Mouse (Mus musculus) hematopoietic stem cell, adult 5-6 weeks (primary cell): ENCODE data around the gene Gm14819. TPM values are rescaled to one million over a fixed set of nuclear protein-coding genes. Genes with fewer than 3 reads are reported as not detected.
"Not testable (repeated sequence)": the region's sequence is repeated elsewhere in the genome, so short reads cannot be mapped to it uniquely, and the experiment has no call there.

Source experiments
- ATAC-seq, 2 experiments: fragments of 125-278 bp in 1 of 2; replicated peaks in 1 of 2; 2 replicates each; pipeline ENCODE4 v1.8.0; 2016 to 2017; ENCODE audit warnings: inconsistent platforms in 2 of 2, mild to moderate bottlenecking in 2 of 2, moderate number of reproducible peaks in 2 of 2, low read depth in 1 of 2, moderate TSS enrichment in 1 of 2; ENCODE audit not compliant: low FRiP score in 2 of 2, poor library complexity in 2 of 2, severe bottlenecking in 2 of 2, insufficient read depth in 1 of 2, low TSS enrichment in 1 of 2
- total RNA-seq: library from RNA; stranded (forward); fragments of 172-1452, 232-1000 nt; gene quantifications from 2 replicates; pipeline ENCODE4 v1.2.3, GENCODE M21; 2017

The Gm14819 gene
- total RNA-seq: not detected in 2 replicates

DNA sequence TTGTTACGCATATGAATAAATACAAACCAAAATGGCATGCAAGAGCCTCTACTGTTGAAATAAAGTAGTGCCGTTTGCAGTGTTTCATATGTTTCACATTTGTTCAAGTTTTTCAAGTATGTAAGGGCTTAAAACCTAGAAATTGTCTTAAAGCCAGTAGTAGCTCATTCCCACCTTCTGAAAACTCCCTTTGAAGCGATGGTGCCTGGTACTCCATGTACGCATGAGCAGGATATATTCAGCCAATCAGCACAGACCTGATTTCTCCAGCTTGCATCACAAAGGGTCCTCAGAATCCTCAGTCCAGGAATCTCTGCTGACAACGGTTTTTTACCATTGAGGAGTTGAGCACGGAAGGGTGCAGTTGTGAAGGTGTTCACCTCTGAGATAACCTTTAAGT is at the start of gene Gm14819:
Gm14819 (plus strand) TSS at position 301 of the 400 bp plus-strand sequence.
- not testable (repeated sequence) for ATAC-seq
